Mouse (Mus musculus) heart, postnatal 36 days (tissue): ENCODE data around the gene Aagab. TPM values are rescaled to one million over a fixed set of nuclear protein-coding genes. Genes with fewer than 3 reads are reported as not detected.

ENCODE experiments used
- DNase-seq, 2 experiments: peaks; one replicate each; pipeline ENCODE4 v3.0.0; 2021 to 2022
- intact Hi-C: fragments of 180-260 bp; cut with DNase I; formaldehyde crosslinking; loops from one replicate; pipeline ENCODE4 v1.15.1; 2025
- total RNA-seq, 2 experiments: library from RNA; stranded (reverse); gene quantifications; 2 replicates each; pipeline ENCODE4 v1.2.3; 2021

Gene Aagab
- total RNA-seq, result 10 to 100 TPM; 16.8 to 17.7 TPM

DNA sequence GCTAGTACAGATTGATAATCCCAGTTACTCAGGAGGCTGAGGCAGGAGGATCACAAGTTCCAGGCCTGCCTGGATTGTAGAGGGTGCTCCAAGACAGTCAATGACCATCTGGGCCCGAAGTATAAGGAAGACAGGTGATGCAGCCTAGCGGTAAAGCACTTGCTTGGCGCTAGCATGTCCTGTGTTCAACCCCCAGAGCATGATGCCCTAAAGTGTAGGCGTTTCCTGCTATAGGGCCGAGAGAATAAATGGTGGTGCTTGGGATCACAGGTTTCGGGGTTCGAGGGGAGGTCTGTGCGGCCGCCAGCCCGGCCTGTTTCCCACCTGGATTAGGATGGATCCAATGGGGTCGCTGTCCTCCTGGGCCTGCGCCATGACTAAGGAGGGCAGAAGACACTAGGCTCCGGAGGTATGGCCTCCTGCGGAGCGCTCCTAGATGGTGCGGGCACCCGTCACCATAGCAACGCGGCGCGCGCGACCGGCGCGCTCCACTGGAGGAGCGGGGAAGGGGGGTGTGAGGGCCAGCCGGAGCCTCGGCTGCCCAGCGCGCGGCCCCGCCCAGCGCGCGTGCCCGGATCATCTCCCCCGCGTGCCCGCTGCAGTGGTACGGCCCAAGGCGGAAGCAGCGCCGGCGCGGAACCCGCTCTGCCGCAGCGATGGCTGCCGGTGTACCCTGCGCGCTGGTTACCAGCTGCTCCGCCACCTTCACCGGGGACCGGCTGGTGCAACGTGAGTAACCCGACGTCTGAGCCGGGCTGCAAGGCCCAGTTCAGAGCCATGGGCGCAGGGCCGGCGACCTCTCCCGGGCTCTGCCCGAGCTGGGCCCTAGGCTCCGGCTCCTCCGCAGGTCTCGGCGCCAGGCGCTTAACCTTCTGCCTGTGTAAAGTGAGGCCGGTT is at the start of gene Aagab, which contains the start of gene Iqch:
Gene Aagab, plus strand, starts transcription at position 618 of the 897 bp plus-strand sequence.
Gene Iqch, minus strand, starts transcription at position 451 of the 897 bp plus-strand sequence.
- intact Hi-C loops, result loop anchor here (5.0 to 10.0 kb wide), 2 partner anchors 155 to 423 kb away; partner anchors contain the start of genes Smad3 and Smad6

GRCm38 (mm10) chr9:63553628-63554027 is 48.8 kb upstream of the Aagab start:
- intact Hi-C loops, result no loop called here
- no peak for DNase-seq

More for the DNA sequence above, at the start of gene Aagab, which contains the start of gene Iqch:
- DNase-seq, result peak; percentile 95 to 96

GRCm38 (mm10) chr9:63555460-63555990 is 46.9 kb upstream of the Aagab start:
- DNase-seq, result peak; percentile 12 to 14
- intact Hi-C loops, result no loop called here

- intact Hi-C loops, result no loop called here
- no peak for DNase-seq
Measured at GRCm38 (mm10) chr9:63556316-63556715, 46.1 kb upstream of the Aagab start.

- intact Hi-C loops, result no loop called here
- DNase-seq, result no peak
Measured at GRCm38 (mm10) chr9:63556933-63557332, 45.5 kb upstream of the Aagab start.

DNA sequence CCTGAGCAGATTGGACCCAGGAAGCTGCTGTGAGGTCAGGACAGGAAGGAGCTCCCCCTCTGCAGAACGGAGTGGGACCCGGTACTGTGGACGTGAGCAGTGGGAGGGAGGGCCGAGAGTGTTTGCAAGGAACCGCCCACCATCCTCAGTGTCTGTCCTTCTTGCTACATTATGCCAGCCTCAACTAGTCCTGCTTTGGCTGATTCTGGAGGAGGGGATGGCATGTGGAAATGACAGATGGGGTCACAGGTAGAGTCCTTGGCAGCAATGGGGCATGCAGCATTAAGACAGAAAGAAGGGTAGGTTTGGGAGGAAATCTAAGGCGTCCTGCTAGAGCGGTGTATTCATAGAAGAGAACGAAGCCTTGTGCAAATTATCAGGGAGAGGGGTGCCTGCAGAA is 40.5 kb upstream of the Aagab start:
- intact Hi-C loops, result no loop called here
- no peak for DNase-seq

GRCm38 (mm10) chr9:63563436-63563835 is 39.0 kb upstream of the Aagab start:
- no peak for DNase-seq
- intact Hi-C loops, result no loop called here

DNA sequence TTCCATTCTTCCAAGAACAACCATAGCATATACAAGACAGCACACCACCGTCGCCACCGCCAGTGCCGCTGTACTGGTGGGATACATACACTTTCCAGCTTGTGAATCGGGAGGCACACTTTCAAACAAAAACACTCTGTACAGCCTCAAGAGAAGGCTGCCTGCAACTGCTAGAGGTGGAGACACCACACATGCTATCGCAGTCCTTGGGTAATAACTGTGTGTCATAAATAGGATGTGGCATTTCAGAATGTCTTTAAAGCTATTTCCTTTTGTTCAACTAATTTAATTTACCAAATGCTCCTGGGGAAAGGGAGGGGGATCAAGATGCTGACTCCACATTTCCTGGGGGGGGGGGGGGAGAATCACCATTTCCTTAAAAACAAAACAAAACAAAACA is 34.1 kb upstream of the Aagab start:
- intact Hi-C loops, result no loop called here
- DNase-seq, result no peak

DNA sequence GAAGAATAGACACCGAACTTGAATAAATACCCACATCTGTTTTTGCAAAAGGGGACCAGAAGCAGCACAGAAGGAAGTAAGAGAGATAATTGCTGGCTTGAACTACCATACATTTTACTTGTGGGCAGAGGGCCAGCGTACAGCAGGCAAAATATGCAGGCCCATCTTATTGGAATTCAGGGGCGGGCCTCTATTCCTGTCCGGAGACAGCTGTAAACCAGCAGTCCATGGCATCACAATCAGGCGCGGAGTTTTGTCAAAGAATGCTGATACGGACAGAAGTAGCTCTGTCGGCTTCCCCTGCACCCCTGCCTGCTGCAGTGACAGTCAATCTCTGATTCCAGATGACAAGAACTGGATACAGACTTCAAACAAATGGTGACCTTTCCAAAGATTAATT is 33.7 kb upstream of the Aagab start:
- no peak for DNase-seq
- intact Hi-C loops, result no loop called here

- intact Hi-C loops, result no loop called here
- no peak for DNase-seq
Measured at GRCm38 (mm10) chr9:63571895-63572294, 30.6 kb upstream of the Aagab start.

DNA sequence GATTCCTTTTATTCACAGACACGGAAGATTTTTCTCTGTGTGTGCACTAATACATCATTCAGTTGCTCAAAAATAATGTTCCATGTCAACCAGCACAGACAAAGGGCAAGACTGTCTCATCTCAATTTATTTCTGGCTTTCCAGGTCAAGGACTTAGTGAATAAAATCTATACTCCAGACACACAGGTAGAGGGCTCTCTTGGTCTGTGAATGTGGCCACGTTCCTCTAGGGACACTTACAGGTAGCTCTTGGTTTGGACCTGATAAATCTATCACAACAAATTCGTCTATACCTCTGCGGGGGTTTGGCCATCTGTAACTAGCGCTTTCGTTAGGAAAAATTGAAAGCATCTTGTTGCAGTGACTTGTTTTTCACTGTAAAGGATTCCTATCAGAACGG is 29.6 kb upstream of the Aagab start:
- DNase-seq, result no peak
- intact Hi-C loops, result no loop called here

DNA sequence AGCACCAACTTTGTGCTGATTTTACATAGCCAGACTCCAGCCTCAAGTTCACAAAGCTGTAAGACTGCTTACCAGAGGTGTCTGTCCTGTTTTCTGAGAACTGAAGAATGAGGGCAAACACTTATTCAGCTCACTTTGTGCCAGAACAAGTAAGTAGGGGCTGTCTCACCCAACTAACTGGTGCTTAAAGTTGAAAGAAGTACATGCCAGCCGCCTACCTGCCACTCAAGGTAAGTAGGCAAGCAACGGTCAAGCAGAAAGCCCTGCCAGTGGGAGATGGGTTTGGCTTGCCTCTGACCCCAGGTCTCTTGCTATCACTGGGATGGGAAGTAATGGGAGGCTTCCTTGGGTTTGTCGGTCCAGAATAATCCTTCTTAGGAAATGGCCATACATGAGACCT is 25.0 kb upstream of the Aagab start:
- DNase-seq, result no peak
- intact Hi-C loops, result no loop called here

DNA sequence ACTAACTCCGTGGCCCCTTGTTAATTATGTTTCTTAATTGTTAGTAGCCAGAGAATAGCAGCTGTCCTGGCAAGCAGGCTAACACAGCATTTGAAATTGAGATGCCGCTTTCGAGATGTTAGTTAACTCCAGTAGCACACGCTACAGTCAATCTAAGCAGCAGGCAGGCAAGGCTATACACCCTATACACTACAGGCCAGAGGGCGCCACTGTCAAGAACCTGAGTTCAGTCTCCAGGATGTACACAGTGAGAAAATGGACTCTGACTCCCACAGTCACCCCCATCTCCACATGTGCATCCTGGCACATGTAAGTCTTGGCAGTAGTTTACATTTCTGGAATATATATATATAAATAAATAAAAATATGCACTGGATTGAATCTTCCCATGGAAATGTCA is 22.8 kb upstream of the Aagab start:
- intact Hi-C loops, result no loop called here
- no peak for DNase-seq

DNA sequence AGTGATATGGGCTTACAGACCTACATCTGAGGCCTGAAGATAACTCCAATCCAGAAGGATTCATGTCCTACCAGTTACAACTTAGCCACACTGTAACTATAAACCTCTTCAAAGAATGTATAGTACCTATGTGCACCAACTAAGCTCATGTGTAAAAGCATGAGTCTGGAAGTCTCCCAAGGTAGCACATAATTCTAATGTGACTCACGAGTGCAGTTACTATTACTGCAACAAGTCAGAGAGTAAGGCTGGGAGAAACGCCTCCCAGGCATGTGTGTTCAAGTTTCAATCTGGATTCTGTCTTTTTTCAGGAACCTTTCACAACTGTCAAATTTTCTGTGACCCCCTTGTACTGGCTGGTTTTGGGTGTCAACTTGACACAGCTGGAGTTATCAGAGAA is 22.4 kb upstream of the Aagab start:
- no peak for DNase-seq
- intact Hi-C loops, result no loop called here

DNA sequence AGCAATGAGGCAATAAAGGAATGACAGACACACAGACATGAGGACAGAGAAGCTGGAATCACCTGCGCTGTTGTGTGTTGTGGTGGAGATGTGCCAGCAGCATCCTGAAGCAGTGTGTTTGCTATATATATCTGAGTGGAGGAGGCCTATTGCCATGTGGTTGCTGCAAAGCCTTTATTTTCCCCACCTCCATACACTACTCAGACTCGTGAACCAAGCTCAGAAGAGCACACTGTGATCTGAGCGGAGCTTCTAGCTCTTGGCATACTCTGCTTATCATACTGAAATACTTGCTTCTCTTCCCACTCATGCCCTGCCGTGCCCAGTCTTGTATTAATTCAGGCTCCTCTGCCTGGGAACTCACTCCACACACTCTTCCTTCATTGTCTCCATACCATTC is 20.7 kb upstream of the Aagab start:
- intact Hi-C loops, result no loop called here
- no peak for DNase-seq

GRCm38 (mm10) chr9:63585251-63585650 is 17.2 kb upstream of the Aagab start:
- intact Hi-C loops, result no loop called here
- DNase-seq, result no peak

DNA sequence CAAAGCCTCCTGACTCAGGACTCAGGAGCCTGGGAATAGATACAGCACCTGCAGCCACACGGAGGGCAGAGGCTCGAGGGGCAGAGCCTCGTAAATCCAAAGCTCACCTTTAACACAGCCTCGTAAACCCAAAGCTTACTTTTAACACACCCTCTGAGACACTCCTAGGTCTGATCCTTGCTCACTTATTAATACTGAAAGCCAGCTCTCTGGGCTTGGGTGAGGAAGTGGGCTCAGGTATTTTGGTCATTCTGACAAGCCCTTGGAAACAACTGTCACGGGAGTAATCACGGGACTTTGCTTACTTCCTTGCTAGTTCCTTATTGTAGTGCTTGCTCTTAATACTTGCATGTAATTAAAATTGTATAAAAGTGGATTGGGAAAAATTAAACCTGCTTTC is 13.3 kb upstream of the Aagab start:
- no peak for DNase-seq
- intact Hi-C loops, result no loop called here

- intact Hi-C loops, result no loop called here
- DNase-seq, result no peak
Measured at GRCm38 (mm10) chr9:63590592-63590991, 11.9 kb upstream of the Aagab start.

DNA sequence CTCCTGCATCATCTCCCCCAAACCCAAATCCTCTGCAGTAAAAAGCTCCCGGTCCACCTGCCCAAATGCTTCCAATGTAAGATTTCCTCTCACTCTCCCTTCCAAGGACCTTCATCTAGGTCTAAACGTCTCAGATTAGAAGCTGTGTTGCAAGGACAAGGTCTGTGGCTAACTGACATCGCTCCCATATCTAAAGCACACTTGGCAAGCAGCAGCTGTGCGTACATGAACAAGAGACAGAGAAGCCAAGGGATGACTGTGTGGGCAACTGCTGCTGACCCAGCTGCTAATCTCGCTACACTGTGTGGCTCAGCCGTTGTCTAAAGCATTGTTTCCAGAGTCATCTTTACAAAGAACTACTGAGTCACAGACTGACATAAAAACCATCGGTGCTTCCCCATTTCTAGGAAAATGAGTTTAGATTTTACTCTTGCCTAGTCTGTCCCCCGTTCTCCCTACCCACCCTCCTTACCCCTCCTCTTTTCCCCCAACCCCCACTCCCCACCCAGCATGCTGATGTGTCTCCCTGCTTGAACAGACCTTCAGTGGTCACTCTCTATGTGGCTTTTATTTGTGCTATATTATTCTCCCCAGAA is 10.7 kb upstream of the Aagab start:
- intact Hi-C loops, result no loop called here
- no peak for DNase-seq

- no peak for DNase-seq
- intact Hi-C loops, result no loop called here
Measured at GRCm38 (mm10) chr9:63595032-63595431, 7.4 kb upstream of the Aagab start.

GRCm38 (mm10) chr9:63595652-63596051 is 6.8 kb upstream of the Aagab start:
- no peak for DNase-seq
- intact Hi-C loops, result no loop called here

- DNase-seq, result no peak
- intact Hi-C loops, result no loop called here
Measured at GRCm38 (mm10) chr9:63596660-63597059, 5.8 kb upstream of the Aagab start.
